Mouse (Mus musculus) c-Kit-positive CD71-negative TER-119-negative erythroid progenitor cells, embryonic 14.5 days (primary cell): ENCODE measurements at regions not wholly inside any gene's neighbourhood (a gene's known extent, or its start where the extent isn't known, plus 50 kb on each side); places are given as distances from the start of the nearest gene placed in this dataset.

Source experiments
- DNase-seq: peaks from one replicate; pipeline ENCODE4 v3.0.0-alpha.2; 2013; ENCODE audit warnings: low read depth

DNA sequence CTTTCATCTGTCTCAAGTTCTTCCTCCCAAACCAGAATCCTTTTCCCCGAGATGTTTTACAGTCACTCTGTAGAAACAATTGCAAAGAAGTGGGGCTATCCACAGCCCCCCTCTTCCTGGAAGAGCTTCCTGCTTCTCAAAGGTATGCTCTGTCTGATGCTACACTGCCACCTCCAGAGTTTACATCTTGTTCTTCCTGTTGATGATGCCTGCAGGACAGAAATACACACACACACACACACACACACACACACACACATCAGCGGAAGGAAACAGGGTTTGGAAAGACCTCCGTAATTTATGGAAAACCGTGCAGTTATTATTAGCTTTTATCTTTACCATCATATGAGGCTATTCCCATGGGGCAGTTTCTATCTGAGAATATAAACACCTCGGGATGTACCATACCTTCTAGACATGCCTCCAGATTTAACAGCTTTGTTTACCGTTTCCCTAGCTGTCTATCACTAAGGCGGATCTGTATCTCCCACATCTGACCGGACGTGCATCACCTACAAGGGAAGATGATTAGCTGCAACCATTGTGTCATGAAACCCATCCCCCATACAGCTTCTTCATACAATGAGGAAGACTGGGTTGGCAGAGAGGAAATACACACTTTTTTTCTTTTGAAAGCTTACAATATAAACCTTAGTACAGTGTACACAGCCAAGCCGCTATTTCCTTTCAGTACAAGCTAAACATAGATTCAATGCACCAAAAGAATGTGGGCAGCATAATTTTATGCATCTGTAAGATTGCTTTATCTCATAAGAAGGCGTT lies 288.6 kb downstream of the Plk2 start:
- no peak for DNase-seq

DNA sequence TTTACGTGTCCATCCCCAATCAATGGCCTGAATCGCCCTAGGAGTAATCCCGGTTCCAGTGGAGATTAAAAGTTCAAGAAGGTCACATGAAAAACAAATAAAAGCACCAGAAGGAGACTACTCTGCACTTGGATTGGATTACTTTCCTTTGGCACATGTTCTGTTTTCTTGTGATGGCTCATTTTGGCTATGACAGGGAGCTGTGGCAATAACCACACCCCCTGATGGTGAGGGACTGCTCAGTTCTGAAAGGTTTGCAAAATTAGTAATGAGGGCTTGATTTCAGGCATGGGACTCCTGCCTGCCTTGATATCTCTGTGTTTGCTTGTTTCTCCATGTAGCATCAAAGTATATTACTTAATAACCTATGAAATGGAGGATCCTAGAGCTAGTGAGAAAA lies 293.9 kb downstream of the Plk2 start:
- no peak for DNase-seq

DNA sequence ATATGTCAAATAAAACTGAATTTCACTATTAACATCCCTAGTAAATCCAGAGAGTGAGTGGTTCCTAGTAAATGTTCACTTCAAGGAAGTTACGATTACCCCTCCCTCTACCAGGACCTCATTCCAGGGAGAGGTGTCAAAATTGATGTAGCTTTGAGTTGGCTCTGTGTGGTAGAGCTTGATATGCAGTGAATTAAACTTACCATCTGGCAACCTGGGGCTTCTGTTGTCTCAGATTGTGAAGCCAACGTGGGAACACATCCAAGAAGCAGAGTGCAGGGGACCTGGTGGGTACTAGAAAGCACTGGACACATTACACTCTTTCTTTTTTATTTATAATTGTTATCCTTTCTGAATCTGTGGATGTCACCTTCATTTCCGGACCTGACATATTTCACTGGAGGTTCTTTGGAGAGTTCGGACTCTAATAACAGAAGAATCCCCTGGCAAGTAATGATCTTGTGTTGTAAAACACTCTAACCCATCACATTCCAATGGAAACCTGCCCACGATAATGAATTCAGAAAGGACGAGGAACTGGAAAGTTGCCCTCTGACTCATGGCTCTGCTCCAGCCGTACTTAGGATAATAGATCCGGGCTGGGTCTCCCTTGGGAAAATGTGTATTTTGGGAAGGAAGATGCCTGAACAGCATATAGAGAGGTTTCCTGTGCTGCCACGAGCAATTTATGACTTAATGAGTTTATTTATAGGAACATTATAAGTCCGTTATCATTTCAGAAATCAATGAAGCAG lies 295.8 kb downstream of the Plk2 start:
- no peak for DNase-seq

DNA sequence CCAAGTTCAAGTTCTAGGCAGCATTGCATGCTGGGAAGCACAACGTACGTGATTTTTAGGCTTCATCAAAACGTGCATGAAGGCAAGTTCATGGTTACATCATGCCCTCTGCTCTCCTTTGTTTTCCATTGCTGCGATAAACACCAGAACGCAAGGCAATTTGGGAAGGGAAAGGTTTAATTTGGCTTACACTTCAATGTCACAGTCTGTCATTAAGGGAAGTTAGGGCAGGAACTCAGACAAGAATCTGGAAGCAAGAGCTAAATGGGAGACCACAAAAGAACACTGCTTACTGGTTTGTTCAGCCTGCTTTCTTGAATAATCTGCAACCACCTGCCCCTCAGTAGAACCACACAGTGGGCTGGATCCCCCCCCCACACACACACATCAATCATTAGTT lies 297.9 kb downstream of the Plk2 start:
- DNase-seq = no peak

DNA sequence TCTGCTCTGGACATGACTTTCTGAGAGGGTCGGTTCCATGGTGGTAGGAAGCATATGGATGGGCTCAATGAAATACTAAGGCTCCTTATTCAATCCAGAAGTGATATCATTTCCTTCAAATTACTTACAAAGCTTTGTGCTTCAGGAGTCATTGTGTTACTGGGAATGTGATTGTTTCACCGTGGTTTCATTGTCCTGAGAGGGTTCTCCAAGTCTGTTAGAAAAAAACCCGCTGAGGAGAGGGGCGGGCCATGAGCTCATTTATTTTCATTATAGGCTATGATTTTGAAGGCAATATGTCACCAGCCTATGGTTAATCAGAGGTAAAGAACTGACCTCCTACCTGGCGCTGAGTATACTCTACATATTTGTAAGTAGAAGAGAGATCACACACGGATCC lies 300.0 kb downstream of the Plk2 start:
- no peak for DNase-seq

DNA sequence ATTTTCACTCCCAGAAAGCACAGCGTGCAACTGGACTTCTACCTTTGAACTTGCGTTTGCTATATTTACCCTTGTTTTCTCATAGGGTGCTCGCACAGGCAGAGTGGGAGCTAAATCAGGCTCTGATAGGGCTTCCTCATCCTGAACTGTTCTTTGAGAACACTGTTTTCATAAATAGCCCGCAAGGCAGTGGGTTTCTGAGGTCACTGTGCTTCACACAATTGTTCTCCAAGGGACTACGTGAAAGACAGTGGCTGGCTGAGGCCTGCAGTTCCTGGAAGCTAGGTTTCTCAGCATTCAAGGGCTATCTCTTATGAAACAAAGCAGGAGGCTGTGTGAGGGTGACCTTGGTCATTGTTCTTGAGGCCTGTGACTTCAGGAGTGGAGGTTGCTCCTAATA lies 301.7 kb downstream of the Plk2 start:
- no peak for DNase-seq

DNA sequence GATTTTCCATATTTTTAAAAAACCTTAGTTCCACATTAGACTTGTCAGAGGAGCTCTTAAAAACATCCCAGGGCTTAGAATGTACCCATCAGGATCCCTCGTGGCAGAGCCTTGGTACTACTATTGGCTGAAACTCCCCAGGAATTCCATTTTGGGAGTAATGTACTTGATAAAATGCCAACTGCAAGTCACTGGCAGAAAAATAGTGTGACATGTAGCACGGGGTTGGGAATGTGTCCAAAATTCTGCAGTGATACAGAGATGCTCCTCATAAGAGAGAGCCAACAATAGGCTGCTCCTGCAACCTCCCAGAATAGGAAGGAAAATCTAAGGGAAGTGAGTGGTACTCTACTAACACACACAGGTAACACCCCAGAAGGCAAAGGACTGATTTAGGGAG lies 309.4 kb downstream of the Plk2 start:
- DNase-seq = no peak

DNA sequence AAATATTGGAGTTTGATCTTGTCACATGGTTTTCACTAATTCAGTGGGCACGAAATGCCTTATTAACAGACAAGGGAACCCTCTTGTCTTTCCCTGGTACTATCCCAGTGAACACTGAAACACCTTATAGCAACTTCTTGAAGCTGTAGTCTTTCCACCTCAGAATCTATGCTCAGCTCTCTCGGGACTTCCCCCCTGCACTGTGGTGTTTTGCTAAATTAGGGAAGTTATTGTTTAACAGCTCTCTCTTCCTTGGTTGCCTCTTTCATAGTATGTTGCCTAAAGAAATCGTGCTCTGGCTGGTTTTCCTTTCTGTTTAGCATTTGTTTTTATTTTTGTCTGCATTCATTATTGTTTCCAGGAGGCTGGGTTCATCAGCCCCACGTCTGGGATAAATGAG lies 316.0 kb downstream of the Plk2 start:
- DNase-seq = no peak

DNA sequence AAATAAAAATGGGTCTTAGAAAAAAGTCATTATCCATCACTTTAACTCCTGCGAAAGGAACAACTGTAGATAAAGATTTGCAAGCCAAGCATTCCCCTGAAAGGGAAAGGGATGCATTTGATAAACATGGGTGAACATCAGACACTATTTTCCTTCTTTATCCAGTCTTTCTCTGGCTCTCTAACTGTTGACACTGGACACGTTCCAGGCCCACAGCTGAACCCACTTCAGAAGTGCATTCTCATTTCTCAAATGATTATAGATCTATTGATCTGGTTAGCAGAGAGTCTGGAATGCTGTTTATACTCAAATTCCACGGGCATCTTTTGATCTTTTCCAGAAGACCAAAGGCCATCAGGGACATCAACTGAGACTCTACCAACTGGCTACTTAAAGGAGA lies 317.7 kb downstream of the Plk2 start:
- DNase-seq = no peak

DNA sequence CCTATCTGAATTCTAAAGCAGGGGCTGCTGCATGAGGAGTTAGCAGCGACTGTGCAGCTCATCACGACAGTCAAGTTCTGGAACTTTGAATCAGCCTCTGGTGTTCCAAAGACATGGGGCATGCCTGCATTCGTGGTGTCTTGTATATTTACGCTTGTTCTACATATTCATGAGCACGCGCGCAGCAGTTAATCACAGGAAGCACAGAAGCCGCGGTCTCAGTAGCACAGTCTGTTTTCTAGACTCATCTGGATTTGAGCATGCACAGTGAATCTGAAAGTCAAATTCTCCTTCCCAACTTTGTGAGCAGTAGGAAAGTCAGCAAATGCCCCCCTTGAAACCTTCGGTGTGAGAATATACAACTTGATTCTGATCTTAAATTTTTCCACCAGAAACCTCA lies 327.3 kb downstream of the Plk2 start:
- DNase-seq = no peak

DNA sequence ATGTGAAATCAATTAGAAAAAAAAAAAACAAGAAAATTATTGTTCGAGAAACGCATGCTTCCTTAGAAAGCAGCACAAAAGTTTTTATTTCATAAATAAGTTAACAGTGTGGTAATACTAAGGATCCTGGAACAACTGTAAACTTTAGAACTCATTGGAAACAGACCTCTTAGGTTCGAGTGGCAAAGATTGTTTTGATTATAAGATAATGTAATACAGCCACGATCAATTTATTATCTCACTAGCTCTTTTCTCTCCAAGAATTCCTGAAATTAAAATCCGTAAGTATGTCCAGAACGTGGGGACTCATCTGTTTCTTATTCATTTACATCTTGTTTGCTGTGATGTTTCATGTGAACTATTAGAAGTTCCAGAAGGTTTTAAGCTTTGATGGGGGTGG lies 327.9 kb downstream of the Plk2 start:
- DNase-seq = no peak

DNA sequence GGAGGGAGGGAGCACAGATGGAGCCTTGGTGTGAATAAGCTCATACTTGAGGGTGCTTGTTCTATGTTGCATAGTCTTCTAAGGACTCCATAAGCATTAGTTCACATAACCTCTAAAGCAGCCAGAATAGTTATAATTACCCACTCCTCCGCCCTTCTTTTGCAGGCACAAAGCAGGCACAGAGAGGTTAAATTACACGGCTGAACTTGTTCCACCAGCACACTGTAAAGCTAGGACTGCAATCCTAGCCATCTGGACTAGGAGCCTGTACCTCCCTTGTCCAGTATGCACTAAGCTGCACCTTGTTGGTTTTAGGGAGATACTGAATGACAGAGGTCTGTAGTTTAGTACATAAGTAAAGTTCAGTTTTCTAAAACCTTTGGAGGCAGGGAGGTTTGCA lies 330.0 kb downstream of the Plk2 start:
- DNase-seq = no peak

DNA sequence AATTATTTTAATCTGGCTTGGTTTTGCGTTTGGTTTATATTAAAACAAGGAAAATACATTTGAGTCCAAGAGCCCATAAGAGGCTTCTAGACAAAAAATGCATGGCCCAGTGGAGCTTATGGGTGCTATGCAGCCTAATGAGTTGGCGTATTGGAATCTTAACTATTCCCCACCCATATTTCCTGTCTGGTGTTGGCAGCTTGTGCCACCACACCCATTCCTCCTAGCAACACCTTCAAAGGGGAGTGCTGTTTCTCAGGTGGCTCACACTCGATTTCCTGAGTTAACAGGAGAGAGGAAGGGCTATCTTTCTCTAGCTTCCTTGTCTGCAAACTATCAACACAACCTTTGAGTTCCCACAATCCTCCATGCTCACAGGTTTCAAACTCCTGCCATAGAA lies 331.0 kb downstream of the Plk2 start:
- DNase-seq = no peak

DNA sequence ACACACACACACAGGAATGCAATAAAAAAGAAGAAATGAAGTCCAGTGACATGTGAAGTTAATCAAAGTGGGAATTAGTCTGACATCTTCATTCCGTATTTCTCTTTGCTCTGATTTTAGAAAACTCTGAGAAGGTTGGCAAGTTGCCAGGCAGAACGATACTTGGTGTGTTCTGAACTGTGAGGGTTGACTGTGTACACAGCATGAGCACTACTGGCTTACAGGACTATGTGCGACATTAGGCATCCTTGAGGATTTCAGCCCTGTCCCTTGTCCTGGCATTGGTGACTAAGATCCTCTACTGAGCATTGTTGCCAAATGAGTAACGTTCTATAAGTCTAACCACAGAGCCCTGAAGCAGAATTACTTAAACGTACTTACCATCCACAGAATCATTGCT lies 340.7 kb downstream of the Plk2 start:
- DNase-seq = no peak

DNA sequence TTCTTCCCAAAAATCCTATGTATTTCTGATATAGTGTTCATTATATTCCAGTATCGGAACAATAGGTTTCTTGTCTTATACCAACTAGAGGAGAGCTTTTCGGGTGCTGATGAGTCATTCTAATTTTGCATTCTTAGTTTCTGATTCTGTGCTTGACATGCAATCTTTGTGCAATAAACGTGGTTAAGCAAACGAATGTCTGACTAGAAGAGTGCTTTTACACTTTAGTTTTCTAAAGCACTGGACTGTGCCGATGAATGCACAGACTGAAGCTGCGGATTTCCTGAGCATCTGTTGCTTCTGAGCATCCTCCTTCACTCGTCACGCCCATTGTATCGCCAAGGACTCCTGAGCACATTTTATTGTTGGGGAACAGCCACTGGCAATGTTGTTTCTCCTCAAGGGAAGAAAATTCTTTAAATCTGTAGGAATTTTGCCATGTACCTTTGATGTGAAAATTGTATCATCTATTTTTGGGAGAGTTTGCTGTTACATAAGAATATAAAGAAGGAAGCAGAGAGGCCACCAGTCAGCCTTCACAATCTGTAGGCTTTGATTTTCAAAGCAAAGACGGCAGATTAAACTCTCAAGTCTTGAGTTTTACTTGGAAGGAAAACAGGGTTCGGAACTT lies 346.8 kb downstream of the Plk2 start:
- no peak for DNase-seq

DNA sequence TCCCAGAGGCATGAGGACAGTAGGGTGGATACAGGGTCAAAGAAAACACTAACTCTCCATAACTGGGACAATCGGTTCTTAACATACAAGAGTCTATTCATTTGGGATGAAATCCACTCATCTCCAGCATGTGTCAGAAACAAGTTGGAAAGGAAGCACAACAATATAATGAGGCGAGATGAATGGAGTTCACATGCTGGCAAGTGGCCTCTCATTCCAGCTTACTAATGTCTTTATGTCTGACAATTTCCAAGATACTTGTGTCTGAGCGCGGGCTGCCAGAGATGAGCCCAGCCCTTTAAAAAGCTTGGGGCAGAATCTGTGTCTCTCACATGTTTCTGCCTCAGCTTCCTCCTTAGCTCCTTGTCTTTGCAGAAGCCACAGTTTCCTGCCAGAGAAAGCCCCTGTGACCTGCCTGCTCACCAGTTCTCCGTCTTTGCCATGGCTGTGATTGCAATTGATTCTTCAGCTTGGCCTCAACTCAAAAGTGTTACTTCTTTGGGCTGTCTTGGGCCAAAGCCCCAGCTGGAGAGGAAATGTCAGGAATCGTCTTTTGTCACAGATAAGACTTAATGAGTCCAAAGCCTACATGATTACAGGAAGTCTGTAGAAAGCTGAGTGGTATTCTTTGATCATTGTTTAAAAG lies 352.5 kb downstream of the Plk2 start:
- peak; percentile 3 for DNase-seq

DNA sequence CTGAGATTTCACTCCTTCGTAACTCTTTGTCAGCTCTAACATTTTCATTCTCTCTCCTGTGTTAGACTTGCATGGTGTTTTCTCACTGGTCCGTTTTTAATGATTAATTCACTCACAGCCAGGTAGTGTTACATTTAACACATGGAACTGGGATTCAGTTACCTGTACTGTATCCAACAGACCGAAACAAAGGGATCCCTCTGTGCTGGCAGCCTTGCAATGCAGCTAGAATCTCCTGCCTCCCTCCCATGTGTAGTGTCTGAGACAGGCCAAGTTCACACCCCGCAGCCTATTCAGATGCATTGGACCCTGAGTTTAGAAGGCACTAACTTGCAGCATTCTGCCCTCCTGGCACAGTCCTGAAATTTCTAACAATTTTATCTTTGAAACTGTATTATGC lies 357.9 kb downstream of the Plk2 start:
- DNase-seq = no peak

DNA sequence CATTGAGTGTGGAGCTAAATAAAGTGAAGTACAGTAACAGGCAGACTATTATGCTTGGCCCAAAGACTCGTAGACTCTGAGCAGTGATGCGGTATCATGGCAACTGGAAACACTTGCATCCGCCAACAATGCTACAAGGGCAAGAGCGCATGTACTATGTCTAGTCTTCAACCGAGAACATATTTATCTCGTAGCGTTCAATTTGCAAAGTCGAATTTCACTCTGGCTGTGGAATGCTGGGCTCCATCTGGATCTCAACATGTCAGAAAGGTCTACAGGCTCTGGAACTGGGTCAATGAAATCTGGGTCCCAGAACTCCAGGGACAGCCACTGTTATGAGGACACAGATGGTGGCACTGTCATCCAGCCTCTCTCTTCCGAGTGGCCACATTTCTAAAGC lies 359.7 kb downstream of the Plk2 start:
- DNase-seq = no peak

DNA sequence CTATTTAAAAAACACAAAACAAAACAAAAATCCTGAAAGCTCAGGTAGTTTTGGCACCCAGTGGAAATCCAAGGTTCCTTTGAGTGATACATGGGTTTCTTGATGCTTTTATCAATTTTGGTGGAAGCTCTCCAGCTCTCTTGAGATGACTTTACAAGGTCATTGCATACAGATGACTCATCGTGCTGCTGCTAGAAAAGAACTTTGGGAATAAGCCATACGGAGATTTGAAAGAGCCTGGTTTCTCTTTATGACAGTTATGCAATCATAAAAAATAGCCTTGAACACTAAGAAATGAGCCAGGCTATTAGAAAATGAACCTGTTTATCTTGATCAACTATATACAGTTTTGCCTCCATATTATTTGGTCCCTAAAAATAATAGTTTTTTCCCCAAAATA lies 362.0 kb downstream of the Plk2 start:
- DNase-seq = no peak

DNA sequence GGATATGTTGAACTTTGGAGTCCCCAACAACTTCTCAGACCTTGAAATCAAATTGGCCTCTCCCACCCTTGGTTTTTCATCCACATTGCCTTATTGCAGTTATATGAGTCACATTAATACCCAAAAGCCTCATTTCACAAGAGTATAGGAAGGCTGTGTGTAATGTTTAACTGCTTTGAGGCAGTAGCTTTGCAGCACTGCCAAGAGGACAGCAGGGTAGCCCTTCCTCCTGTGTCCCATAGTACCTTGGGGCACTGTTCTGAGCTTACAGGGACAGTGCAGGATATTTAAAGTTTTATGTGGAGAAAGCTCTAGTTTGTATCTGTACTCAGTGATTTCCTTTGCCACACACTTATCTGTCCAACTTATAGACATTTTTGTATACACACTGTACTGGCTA lies 374.4 kb downstream of the Plk2 start:
- no peak for DNase-seq

DNA sequence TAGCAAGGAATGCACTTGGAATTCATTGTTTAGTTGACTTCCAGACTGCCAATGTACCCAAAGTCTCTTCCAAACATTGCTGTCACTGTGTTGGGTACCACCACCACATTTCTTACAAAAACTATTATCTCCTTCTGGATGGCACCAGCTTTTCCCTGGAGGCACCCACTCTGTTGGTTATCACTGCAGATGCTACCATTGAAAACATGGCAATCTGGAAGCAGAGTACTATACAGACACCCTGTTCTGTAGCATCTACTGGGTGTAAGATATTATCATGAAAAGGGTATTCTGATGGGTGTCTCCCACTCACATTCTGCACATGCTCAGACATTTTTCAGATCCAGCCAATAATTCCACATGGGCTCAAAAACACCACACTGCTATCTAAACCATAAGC lies 380.4 kb downstream of the Plk2 start:
- no peak for DNase-seq

DNA sequence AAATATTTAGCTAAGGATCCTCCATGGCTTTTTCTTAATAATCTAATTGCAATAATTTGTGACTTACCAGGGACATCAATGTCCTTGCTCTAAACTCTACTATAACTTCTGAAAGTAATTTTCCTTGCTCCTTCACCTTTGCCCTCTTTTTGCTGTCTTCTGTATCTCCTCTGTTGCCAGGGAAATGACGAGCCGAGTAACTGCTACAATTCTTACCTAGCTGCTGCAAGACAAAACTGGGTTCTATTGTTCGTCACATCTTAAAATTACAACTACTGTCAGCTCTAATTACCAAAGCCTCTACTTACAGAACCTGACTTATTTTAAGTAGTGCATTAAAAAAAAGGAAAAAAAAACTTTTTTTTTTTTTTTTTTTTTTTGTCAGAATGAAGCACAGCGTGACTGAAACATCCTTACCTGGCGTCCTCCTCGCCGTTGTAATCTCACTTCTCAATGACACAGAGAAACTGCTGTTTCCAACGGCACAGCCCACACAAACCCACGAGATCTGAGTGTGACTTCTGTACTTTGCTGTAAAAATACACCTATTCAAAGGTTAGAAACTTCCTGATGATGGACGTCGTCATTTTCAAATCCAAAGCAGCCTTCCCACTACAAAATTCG lies 389.4 kb downstream of the Plk2 start:
- no peak for DNase-seq
